Mouse (Mus musculus) left cerebral cortex, adult 2 months (tissue): Measurements from ENCODE around the gene Ptpn1. TPM values are rescaled to one million over a fixed set of nuclear protein-coding genes. Genes with fewer than 3 reads are reported as not detected.

Source experiments
- DNase-seq, 2 experiments: peaks; one replicate each; pipeline ENCODE4 v3.0.0; 2021 to 2022; ENCODE audit warnings: low spot score in 2 of 2, mixed read lengths in 1 of 2; ENCODE audit errors: extremely low spot score in 1 of 2
- H3K27ac ChIP-seq: fragments of 200-600 bp; 2 replicates; pipeline ENCODE4 v1.8.1; 2022
- H3K4me3 ChIP-seq: fragments of 200-600 bp; 2 replicates; pipeline ENCODE4 v1.8.1; 2022
- CTCF ChIP-seq: fragments of 200-600 bp; IDR thresholded peaks from 2 replicates; pipeline ENCODE4 v1.8.1; 2022; ENCODE audit warnings: antibody characterized with exemption, mild to moderate bottlenecking, moderate library complexity
- intact Hi-C: fragments of 180-260 bp; cut with DNase I; formaldehyde crosslinking; loops from one replicate; pipeline ENCODE4 v1.15.1; 2025
- total RNA-seq, 2 experiments: library from RNA; stranded (reverse); gene quantifications; 2 replicates each; pipeline ENCODE4 v1.2.3; 2021

Gene Ptpn1
- total RNA-seq, 2 experiments from 2014 or later, result 52.0 to 69.0 TPM

- no peak for TF ChIP-seq CTCF
- no peak overlapping the region for H3K27ac ChIP-seq
- DNase-seq, result no peak
- H3K4me3 ChIP-seq, result no peak overlapping the region
- intact Hi-C loops, result no loop called here
Observed at GRCm38 (mm10) chr2:167940636-167941035, 8.8 kb downstream of the Ptpn1 start.

- Histone ChIP-seq H3K4me3 (no peak overlapping the region), H3K27ac (peak overlapping the region; percentile 19; the same call in 1 of the 2 replicates)
- no peak for DNase-seq
- no peak for TF ChIP-seq CTCF
- intact Hi-C loops, result no loop called here
Observed at GRCm38 (mm10) chr2:167941320-167941719, 9.5 kb downstream of the Ptpn1 start.

- Histone ChIP-seq H3K27ac (peak overlapping the region; percentile 83), H3K4me3 (no peak overlapping the region)
- no peak for DNase-seq
- intact Hi-C loops, result no loop called here
- TF ChIP-seq CTCF, result no peak
Observed at GRCm38 (mm10) chr2:167941745-167942176, 9.9 kb downstream of the Ptpn1 start.

GRCm38 (mm10) chr2:167942199-167942925 lies 10.5 kb downstream of the Ptpn1 start:
- Histone ChIP-seq H3K4me3 (no peak overlapping the region), H3K27ac (peak overlapping the region; percentile 83)
- intact Hi-C loops, result no loop called here
- TF ChIP-seq CTCF, result no peak
- DNase-seq, result peak; percentile 53 to 71

GRCm38 (mm10) chr2:167942926-167943633 lies 11.2 kb downstream of the Ptpn1 start:
- peak in 1 of 2 experiments; percentile 20 for DNase-seq
- peak overlapping the region; percentile 83 for H3K27ac ChIP-seq
- H3K4me3 ChIP-seq, result 0 out of 2 replicates have a peak overlapping the region, but pooled peaks have one; percentile 9
- intact Hi-C loops, result no loop called here
- no peak for TF ChIP-seq CTCF

GRCm38 (mm10) chr2:167944193-167944592 lies 12.3 kb downstream of the Ptpn1 start:
- no peak overlapping the region for H3K4me3 ChIP-seq

GRCm38 (mm10) chr2:167945451-167945850 lies 13.6 kb downstream of the Ptpn1 start:
- Histone ChIP-seq H3K27ac (no peak overlapping the region), H3K4me3 (no peak overlapping the region)
- TF ChIP-seq CTCF, result no peak
- intact Hi-C loops, result no loop called here
- DNase-seq, result no peak

More at GRCm38 (mm10) chr2:167944193-167944592, 12.3 kb downstream of the Ptpn1 start:
- TF ChIP-seq CTCF, result no peak
- DNase-seq, result no peak
- no peak overlapping the region for H3K27ac ChIP-seq
- intact Hi-C loops, result no loop called here

GRCm38 (mm10) chr2:167947251-167947650 lies 15.4 kb downstream of the Ptpn1 start:
- Histone ChIP-seq H3K27ac (no peak overlapping the region), H3K4me3 (no peak overlapping the region)
- no peak for TF ChIP-seq CTCF
- intact Hi-C loops, result no loop called here
- DNase-seq, result no peak

- intact Hi-C loops, result no loop called here
- no peak for TF ChIP-seq CTCF
- H3K27ac ChIP-seq, result peak overlapping the region; percentile 5; the same call in 1 of the 2 replicates
- H3K4me3 ChIP-seq, result no peak overlapping the region
- no peak for DNase-seq
Observed at GRCm38 (mm10) chr2:167948047-167948446, 16.2 kb downstream of the Ptpn1 start.

GRCm38 (mm10) chr2:167948557-167948956 lies 16.7 kb downstream of the Ptpn1 start:
- Histone ChIP-seq H3K27ac (peak overlapping the region; percentile 5; the same call in 1 of the 2 replicates), H3K4me3 (no peak overlapping the region)
- DNase-seq, result no peak
- TF ChIP-seq CTCF, result no peak
- intact Hi-C loops, result no loop called here

GRCm38 (mm10) chr2:167949250-167949649 lies 17.4 kb downstream of the Ptpn1 start:
- DNase-seq, result no peak
- TF ChIP-seq CTCF, result no peak
- Histone ChIP-seq H3K4me3 (no peak overlapping the region), H3K27ac (no peak overlapping the region)
- intact Hi-C loops, result no loop called here

- intact Hi-C loops, result no loop called here
- no peak for TF ChIP-seq CTCF
- DNase-seq, result no peak
- H3K4me3 ChIP-seq, result no peak overlapping the region
- no peak overlapping the region for H3K27ac ChIP-seq
Observed at GRCm38 (mm10) chr2:167949808-167950207, 18.0 kb downstream of the Ptpn1 start.

GRCm38 (mm10) chr2:167950681-167951080 lies 18.8 kb downstream of the Ptpn1 start:
- H3K4me3 ChIP-seq, result no peak overlapping the region
- peak overlapping the region; percentile 16; the same call in 1 of the 2 replicates for H3K27ac ChIP-seq
- no peak for DNase-seq
- TF ChIP-seq CTCF, result no peak
- intact Hi-C loops, result no loop called here
